Mouse (Mus musculus): ENCODE results near the gene Uvrag. TPM values are rescaled to one million over a fixed set of nuclear protein-coding genes. Genes with fewer than 3 reads are reported as not detected.
A peak's percentile ranks its signal among the peaks of the same experiment; 100 is the strongest.

The Uvrag gene
- polyA plus RNA-seq, 1 experiment from 2014 or later = 14.8 TPM

- H3K36me3 ChIP-seq (ENCODE audit: control insufficient read depth, insufficient read depth, low read length) = no peaks in the 10 kb centered on the region
- peaks cover 37% of the 10 kb centered on the region for H3K4me1 ChIP-seq (ENCODE audit: control insufficient read depth, insufficient read depth, low read length)
- no peaks in the 10 kb centered on the region for H3K9me3 ChIP-seq (replicated peaks; ENCODE audit: control insufficient read depth, low read length)
- ATAC-seq (ENCODE audit: insufficient read depth, low FRiP score) = no peak
- peak overlapping the region; percentile 7; the same call in 1 of the 2 replicates for H3K9ac ChIP-seq (ENCODE audit: low read length)
- H3K4me3 ChIP-seq (replicated peaks; ENCODE audit: low read length) = peak overlapping the region; percentile 57
- no peak overlapping the region for H3K27ac ChIP-seq (ENCODE audit: low read length)
- H3K27me3 ChIP-seq (ENCODE audit: control insufficient read depth, insufficient read depth, low read length) = peaks cover 46% of the 10 kb centered on the region
- H3K4me2 ChIP-seq (ENCODE audit: low read depth, low read length) = peak overlapping the region; percentile 96
- WGBS = 5% methylated on average over 23 of the region's 23 CpGs
These were observed 304.3 kb downstream of the Uvrag start for GRCm38 (mm10) chr7:98836646-98837045.

- Histone ChIP-seq H3K4me1 (ENCODE audit: control insufficient read depth, insufficient read depth, low read length) (peaks cover 37% of the 10 kb centered on the region), H3K4me3 (replicated peaks; ENCODE audit: low read length) (peak overlapping the region; percentile 57), H3K27ac (ENCODE audit: low read length) (no peak overlapping the region), H3K36me3 (ENCODE audit: control insufficient read depth, insufficient read depth, low read length) (no peaks in the 10 kb centered on the region), H3K9me3 (replicated peaks; ENCODE audit: control insufficient read depth, low read length) (no peaks in the 10 kb centered on the region), H3K4me2 (ENCODE audit: low read depth, low read length) (peak overlapping the region; percentile 96), H3K9ac (ENCODE audit: low read length) (peak overlapping the region; percentile 78), H3K27me3 (ENCODE audit: control insufficient read depth, insufficient read depth, low read length) (peaks cover 40% of the 10 kb centered on the region)
- ATAC-seq (ENCODE audit: insufficient read depth, low FRiP score) = no peak
- under 1% methylated on average over 45 of the region's 46 CpGs for WGBS
These were observed 305.2 kb downstream of the Uvrag start for GRCm38 (mm10) chr7:98835519-98836441.

Other genes starting within 250 kb of the Uvrag start
- gene Dgat2, start 41.6 kb upstream of the Uvrag start, polyA plus RNA-seq (2015; fragmentation: Nextera tagmentation; extraction: Ambion mirVana) = 103 and 124 TPM in 2 replicates
- 31.3 and 33.7 TPM in 2 replicates for gene Mogat2, start 97.5 kb upstream of the Uvrag start, polyA plus RNA-seq (2015; fragmentation: Nextera tagmentation; extraction: Ambion mirVana)
- gene Map6, start 126.3 kb upstream of the Uvrag start, polyA plus RNA-seq (2015; fragmentation: Nextera tagmentation; extraction: Ambion mirVana) = 5.0 and 5.4 TPM in 2 replicates
- gene Serpinh1, start 212.1 kb upstream of the Uvrag start, polyA plus RNA-seq (2015; fragmentation: Nextera tagmentation; extraction: Ambion mirVana) = 1,327 and 1,379 TPM in 2 replicates
- gene Gdpd5, start 240.3 kb upstream of the Uvrag start, polyA plus RNA-seq (2015; fragmentation: Nextera tagmentation; extraction: Ambion mirVana) = 17.1 and 19.6 TPM in 2 replicates